Mouse (Mus musculus): Measurements from ENCODE around the gene Dok4.
"Not testable (repeated sequence)": the region's sequence is repeated elsewhere in the genome, so short reads cannot be mapped to it uniquely, and the experiment has no call there.

The Dok4 gene

DNA sequence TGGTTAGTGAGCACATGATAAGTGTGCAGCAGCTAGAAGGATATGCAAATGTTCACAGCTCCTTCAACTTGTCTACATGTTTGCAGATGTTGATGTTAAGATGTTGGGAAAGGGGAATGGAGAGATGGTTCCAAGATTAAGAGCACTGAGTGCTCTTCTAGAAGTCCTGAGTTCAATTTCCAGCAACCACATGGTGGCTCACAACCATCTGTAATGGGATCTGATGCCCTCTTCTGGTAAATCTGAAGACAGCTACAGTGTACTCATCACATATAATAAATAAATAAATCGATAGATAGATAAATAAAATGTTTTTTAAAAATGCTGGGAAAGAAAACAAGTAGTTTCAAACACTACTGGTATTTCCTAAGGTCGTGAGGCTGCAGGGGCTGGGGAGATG lies 34.9 kb downstream of the Dok4 start:
- DNase-seq (ENCODE audit: low read depth, low spot score) = no peak

DNA sequence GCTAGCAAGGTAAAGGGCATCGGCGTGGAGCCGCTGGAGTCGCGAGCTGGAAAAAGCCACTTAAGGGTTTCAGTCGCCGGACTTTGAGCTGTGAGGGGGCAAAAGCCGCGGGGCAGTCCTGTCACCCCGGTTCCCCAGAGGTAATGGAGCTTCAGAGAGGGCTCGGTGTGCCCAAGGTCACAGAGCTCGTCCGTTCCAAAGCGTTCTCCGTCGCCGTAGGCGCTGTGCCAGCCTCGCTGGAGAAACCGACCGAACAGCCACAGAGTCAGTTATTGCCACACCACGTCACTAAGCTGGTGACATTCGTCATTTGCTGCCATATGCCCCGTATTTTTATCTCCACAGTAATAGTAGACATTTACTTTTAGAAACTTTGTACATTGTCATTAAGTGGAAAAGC lies 37.5 kb downstream of the Dok4 start:
- peak; percentile 77 for DNase-seq (ENCODE audit: low read depth, low spot score)

GRCm38 (mm10) chr8:94837662-94838574 lies 38.2 kb downstream of the Dok4 start, which contains the start of the genes Coq9 and Ciapin1:
Coq9 (plus strand) TSS chr8:94838321.
Ciapin1 (minus strand) TSS chr8:94838358.
- DNase-seq (ENCODE audit: low read depth, low spot score) = peak; percentile 97

DNA sequence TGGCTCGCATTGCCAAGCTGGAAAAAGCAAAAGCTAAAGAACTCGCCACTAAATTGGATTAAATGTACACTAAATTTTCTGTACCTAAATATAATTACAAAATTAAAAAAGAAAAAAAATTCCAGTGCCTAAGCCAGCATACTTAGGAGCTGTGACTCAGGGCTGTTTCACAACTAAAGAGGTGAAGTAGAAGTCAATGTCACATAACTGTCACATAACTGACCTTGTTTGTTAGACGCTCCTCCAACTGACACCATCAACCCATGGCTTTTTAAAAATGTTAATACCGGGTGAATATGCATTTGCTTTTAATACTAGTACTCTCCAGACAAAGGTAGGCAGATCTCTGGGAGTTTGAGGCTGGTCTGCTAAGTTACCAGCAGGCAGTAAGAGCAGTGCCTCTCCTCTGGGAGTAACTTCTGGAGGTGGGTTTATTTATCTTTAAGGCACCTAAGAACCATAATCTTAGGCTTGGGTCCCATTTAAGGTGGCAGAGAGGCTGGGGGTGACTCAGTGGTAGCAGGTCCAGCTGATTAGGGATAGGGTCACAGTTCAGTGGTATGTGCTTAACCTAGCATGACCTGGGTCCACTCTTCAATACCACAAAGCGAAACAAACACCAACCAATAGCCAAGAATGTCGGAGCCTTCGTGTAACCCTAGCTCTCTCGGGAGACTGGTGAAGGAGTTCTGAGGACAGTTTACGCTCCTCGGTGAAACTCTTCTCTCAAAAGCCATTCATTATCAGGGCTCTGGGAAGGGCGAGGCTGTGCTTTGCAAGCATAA lies 39.5 kb downstream of the Dok4 start:
- DNase-seq (ENCODE audit: low read depth, low spot score) = no peak

- DNase-seq (ENCODE audit: low read depth, low spot score) = not testable (repeated sequence)
These were observed 40.4 kb downstream of the Dok4 start for GRCm38 (mm10) chr8:94835751-94836150.

DNA sequence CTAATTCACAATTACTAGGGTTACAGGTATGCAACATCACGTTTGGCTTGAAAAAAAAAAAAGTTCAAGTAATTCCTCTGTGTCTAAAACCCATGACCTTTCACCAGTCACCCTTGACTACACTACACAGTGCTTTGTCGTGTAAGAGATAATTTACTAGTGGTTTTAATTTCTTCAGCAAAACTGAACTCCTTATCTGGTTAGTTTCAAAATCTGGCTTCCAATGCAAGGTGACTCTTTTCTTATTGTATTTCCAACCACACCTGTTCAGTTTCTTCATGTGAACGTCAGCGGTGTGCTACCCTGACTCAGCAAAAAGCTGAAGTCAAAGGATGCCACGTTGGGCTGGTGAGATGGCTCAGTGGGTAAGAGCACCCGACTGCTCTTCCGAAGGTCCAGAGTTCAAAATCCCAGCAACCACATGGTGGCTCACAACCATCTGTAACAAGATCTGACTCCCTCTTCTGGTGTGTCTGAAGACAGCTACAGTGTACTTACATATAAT lies 42.2 kb downstream of the Dok4 start:
- not testable (repeated sequence) for DNase-seq (ENCODE audit: low read depth, low spot score)

DNA sequence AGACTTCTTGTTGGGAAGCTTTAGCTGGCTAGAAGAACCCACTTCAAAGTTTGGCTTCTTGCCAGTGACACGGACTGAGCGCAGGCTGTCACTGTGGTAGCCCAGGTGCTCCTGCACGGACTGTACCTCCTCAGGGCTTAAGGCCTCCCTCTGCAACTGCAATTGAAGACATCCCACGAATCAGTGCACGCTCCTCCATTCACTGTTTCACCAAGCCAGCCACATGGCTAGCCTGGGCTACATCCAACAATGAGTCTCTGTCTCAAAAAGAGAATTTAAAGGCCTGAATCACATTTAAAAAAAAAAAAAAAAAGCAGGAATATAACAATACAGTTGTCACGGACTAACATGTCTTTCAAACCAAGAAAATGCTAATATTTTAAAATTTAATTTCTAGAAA lies 47.8 kb downstream of the Dok4 start:
- no peak for DNase-seq (ENCODE audit: low read depth, low spot score)

GRCm38 (mm10) chr8:94826210-94826609 lies 49.9 kb downstream of the Dok4 start:
- no peak for DNase-seq (ENCODE audit: low read depth, low spot score)

DNA sequence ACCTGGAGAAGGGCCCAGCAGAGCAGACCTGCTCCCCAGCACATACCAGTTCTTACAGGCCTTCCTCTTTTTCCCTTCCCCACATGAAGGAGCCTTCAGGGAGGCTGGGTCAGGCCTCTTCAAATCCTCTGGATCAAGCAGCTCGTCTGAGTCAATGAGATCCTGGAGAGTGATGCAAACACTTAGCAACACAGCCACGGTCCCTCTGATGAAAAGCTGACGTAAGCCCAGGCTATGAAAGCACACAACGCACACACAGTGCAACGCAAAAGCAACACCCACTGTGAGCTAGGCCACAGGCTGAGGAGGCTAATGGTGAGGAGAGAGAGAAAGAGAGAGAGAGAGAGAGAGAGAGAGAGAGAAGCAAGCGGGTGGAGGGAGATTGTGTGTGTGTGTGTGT lies 51.0 kb downstream of the Dok4 start:
- DNase-seq (ENCODE audit: low read depth, low spot score) = no peak

- peak; percentile 47 for DNase-seq (ENCODE audit: low read depth, low spot score)
These were observed 53.2 kb downstream of the Dok4 start for GRCm38 (mm10) chr8:94822637-94823560.

DNA sequence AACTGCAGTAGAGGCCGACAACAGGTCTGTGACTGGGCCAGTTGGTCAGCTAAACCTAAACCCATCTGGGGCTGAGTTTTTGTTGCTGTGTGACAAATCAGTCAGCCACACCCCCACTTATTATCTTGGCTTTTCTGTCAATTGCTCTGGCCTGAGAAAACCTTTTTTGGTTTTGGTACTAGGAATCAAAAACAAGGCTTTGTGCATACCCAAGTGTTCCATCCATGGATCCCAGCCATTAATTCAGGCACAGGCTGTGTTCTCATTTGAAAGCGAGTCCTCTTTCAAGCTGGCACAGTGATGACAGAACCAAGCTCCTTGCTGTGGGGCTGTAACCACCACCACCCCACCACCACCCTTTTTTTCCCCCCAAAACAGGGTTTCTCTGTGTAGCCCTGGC lies 54.7 kb downstream of the Dok4 start:
- DNase-seq (ENCODE audit: low read depth, low spot score) = no peak

GRCm38 (mm10) chr8:94820553-94820952 lies 55.6 kb downstream of the Dok4 start:
- no peak for DNase-seq (ENCODE audit: low read depth, low spot score)

- no peak for DNase-seq (ENCODE audit: low read depth, low spot score)
These were observed 56.4 kb downstream of the Dok4 start for GRCm38 (mm10) chr8:94819671-94820179.

GRCm38 (mm10) chr8:94817933-94818332 lies 58.2 kb downstream of the Dok4 start:
- peak; percentile 32 for DNase-seq (ENCODE audit: low read depth, low spot score)

- DNase-seq (ENCODE audit: low read depth, low spot score) = peak; percentile 45
These were observed 61.6 kb downstream of the Dok4 start for GRCm38 (mm10) chr8:94814556-94814955.
